Mouse (Mus musculus) frontal cortex, postnatal 10 days (tissue): ENCODE data around the gene Efna5.

ENCODE experiments used
- DNase-seq, 2 experiments: peaks; one replicate each; pipeline ENCODE4 v3.0.0; 2022; ENCODE audit warnings: low spot score in 2 of 2, mixed read lengths in 1 of 2

The Efna5 gene

DNA sequence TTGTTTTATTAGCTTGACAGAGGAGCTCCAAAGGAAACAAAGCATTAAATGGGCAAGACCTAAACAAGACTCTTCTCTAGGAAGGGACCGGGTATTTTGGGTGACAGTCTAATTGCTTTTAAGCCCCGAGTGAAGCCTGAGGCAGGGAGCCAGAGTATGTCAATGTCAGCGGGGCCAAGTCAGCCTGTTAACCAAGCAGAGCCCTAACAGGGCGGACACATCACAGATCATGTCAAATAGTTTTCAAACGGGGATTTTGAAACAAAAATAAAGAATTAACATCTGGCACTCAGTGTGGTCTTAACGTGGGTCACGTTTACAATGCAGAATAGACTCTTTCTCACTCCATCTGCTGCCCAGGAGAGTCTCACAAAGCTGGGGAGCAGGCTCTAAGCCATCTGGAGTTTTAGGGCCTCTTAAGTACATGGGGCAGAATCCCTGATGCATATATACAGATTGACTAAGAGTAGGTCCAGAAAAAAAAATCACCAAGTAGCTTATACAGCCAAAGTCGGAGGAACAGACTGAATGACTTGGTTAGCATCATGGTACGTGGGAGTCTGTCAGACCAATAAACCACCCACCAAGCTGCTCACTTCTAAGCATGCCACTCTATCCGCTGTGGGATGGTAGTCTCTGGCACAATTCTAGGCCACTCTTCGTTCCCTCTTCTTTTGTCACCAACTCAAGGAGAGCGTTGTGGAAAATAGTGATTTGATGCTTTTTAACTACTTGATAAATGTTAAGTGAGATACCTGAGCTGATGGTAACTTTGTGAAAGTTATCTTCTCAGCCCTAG lies 223.1 kb downstream of the Efna5 start:
- DNase-seq = no peak

- DNase-seq = no peak
Observed at GRCm38 (mm10) chr17:62657051-62657450, 224.1 kb downstream of the Efna5 start.

DNA sequence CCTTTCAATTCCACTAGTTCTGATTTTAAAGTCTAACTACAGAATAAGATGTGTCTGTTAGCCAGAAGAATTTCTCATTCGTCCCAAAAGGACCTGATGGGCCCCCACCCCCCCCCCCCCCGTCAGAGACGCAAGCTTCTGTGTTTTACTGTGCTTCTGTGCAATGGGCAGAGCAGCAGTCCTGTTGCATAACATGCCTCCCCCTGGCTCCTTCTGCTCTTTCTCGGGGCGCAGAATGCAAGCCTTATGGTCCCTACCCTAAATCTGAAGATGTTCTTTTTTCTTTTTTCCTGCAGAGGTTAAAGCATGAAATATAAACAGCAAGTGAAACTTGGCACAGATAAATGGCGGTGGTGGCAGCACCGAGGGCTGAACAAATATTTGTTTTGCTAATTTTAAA lies 224.5 kb downstream of the Efna5 start:
- DNase-seq = no peak

DNA sequence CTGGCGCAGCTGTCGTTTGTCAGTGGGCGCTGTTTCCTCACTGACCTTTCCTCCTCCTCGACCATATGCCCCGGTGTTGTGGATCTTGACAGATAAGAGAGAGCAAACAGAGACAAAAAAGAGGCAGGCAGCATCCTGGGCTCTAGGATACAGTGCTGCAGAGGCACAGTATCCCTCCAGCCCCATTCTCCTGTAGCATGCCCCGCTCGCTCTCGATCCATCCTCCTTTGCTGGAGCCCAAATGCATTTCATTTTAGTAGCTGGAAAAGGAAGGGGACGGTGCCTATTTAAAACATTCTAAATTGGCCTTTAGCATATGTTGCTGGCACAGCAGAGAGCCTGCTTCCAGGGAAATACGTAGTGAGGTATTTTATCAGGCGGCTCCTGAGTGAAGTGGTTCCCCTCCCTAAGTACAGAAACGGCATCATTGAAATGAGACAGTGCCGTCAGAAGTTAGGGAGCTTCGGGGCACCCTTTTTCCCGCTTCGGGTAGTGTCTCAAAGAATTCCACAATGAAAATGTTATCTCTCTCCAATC lies 225.2 kb downstream of the Efna5 start:
- DNase-seq = no peak

DNA sequence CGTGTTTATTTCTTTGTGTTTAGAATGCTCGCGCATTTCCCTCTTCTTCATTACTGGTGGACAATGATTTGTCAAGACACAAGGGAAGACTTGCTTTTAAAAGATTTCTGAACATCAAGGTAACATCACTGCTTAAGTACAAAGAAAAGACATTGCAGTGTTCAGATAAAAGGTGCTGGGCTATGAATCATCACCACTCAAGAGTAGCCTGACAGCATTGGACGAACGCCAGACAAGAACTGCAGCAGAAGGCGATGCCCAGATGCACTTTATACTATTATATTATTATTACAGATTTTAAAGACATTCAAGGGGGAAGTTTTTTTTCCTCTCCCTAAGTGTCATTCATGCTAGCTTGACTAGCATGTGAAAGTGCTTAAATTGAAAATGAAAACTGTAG lies 228.7 kb downstream of the Efna5 start:
- no peak for DNase-seq

DNA sequence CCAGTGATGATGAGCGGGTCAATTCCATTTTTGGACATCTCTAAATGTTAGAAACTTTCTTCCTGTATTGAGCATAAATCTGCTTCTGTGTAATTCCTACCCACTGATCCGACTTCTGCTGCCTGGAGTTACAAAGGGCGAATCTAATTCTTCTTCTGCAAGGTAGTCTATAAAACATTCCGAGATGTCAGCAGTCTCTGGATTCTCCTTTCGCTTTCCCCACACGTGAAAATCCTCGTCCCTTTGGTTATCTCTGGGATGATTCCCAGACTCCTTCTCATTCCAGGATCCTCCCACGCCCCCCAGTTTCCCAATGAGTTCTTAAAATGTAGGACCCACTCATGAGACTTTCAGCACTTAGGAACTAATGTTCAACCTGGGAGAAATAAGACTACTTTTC lies 229.4 kb downstream of the Efna5 start:
- no peak for DNase-seq

DNA sequence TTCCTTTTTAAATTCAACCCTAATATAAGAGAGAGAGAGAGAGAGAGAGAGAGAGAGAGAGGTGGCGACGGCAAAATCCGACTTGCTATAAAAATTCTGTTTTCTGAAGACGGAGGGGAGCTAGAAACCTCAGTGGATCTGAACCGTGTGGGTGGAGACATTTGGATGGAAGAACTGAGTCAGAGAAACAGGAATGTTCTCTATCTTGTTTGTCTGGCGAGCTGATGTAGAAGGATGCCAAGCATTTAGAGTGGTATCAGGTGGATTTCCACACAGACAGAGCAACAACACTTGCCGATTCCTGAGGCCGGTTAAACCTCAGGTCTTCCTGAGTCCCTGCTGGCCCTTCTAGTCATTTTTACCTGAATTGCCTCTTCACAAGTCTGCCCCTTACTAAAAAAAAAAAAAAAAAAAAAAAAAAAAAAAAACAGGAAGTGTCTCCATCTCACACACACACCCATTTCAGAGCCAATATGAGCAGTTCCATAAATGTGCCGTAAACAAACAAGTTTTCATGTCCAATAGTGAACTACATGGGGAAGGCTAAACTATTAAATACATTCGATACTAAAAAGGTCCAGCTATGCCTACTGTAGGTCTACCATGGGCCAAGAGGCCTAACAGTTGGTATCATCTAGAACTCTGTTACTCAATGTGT lies 231.7 kb downstream of the Efna5 start:
- DNase-seq = no peak

DNA sequence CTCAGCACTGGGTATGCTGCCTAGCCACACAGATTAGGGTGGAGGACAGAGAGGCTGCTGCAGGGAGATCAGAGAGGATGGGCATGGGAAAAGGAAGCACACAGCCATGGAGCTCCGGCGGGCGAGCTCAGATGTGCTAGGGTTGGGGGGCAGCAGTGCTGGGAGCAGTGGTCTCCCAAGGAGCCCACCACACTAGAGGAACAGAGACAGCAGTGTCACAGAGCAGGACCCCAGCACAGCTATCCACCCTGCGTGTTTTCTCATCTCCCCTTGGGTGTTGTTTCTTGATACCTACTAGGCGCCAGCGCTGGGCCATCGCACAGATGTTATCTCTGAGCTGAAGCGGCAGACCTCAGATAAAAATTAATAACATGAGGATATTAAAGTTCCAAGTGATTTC lies 234.3 kb downstream of the Efna5 start:
- no peak for DNase-seq

DNA sequence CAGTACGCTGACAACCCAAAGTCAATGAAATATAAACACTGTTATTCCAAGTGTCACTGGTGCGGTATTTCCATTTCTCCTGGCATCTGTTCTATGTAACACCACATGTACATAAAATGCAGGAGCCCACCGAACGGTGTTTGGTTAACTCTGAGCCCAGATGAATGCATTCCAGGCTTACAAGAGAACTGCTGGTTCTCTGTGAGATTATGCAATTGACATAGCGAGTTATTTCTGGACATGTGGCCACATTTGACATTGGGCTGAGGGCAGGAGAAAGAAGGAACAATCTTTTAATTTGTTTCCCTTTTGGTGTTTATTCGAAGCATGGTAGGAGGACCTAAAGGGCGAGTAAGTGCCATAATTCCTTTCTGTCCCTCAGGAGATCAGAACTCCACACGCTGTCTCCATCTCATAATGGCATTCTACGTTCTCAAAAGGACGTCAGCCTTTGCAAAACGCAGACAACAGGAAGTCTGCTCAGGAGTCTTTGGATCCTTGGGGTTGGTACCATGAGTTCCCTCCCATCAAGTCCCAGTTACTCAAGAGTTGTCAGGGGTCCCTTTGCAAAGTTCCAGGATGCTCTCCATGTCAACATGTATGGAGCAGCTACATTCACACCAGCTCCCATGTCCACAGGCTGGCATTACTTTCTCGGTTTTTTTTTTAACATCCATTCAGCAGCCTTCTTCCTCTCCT lies 238.5 kb downstream of the Efna5 start:
- no peak for DNase-seq

GRCm38 (mm10) chr17:62640654-62641053 lies 240.5 kb downstream of the Efna5 start:
- no peak for DNase-seq

GRCm38 (mm10) chr17:62636896-62637295 lies 244.2 kb downstream of the Efna5 start:
- no peak for DNase-seq

GRCm38 (mm10) chr17:62634937-62635336 lies 246.2 kb downstream of the Efna5 start:
- DNase-seq = no peak

- DNase-seq = no peak
Observed at GRCm38 (mm10) chr17:62628474-62628873, 252.6 kb downstream of the Efna5 start.

DNA sequence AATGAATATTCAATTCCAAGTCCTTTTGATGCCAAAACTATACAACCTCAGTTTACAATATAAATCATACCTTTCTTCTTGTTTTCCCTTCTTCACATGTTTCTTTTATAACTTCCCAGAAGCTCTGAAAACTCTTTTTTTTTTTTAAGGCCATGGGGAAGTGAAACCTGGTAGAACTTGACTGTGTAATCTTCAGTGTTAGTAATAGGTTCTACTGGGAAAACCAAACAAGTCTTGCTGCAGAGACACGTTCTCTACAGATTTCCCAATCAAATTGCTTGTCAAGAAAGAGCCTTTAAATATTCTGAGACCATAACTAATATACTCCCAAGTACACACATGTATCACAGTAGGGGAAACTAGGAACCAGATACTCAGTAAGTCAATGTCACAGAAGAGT lies 253.6 kb downstream of the Efna5 start:
- no peak for DNase-seq

DNA sequence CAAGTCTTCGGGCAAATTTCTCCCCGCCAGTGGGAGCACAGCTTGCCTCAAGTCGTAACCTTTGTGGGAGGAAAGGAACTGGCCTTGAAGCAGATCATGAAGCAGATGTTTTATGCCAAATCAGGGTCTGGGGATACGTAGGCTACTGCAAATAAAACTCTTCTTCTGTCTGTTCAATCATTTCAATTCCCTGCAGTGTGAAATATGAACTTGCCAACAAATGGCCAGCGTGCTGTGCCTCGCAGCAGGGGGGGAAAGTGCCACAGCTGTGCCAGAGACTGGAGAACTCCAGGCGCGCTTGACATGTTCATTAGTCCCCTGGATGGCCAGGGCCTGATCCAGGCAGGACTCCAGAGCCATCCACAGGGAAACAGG lies 255.5 kb downstream of the Efna5 start:
- no peak for DNase-seq

GRCm38 (mm10) chr17:62624804-62625645 lies 256.1 kb downstream of the Efna5 start:
- no peak for DNase-seq

- DNase-seq = no peak
Observed at GRCm38 (mm10) chr17:62623224-62623623, 257.9 kb downstream of the Efna5 start.

DNA sequence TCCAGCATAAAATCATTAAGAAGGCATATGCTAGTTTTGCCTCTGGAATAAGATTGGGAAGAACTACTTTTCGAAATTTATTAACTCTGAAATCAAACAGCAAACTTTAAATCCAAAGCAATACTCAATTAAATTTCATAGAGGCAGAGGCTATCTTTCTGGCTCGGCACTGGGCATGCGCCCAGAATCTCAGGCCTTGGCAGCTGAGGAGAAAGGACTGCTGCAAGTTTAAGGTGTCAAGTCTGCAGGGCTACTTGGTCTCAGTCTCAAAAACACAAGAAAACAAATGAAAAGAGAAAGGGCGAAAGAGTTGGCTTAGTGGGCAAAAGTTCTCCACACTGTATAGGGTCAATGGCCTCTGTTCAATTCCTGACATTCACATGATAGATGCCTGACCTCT lies 258.6 kb downstream of the Efna5 start:
- DNase-seq = no peak

- no peak for DNase-seq
Observed at GRCm38 (mm10) chr17:62615159-62615558, 266.0 kb downstream of the Efna5 start.

- DNase-seq = no peak
Observed at GRCm38 (mm10) chr17:62614708-62615107, 266.4 kb downstream of the Efna5 start.

DNA sequence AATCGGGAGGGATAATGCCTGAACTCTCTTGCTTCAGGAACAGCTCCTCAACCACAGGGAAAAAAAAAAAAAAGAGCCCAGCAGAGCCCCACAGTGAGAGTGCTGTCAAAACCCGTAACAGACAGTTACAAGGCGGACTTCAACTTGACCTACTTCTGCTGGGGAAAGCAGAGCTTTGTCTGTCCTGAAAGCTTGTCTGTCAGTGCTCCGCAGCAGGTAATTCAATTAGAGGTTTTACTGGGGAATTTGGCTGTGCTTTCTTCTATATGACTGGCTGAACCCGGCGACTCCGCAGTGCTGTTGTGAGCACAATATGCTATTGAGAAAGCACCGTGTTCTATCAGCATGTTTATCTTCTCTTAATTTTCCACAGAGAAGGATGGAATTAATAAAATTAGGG lies 266.9 kb downstream of the Efna5 start:
- no peak for DNase-seq

- no peak for DNase-seq
Observed at GRCm38 (mm10) chr17:62613232-62613631, 267.9 kb downstream of the Efna5 start.
